Mouse (Mus musculus): ENCODE data around the gene Rinl.

Gene Rinl

DNA sequence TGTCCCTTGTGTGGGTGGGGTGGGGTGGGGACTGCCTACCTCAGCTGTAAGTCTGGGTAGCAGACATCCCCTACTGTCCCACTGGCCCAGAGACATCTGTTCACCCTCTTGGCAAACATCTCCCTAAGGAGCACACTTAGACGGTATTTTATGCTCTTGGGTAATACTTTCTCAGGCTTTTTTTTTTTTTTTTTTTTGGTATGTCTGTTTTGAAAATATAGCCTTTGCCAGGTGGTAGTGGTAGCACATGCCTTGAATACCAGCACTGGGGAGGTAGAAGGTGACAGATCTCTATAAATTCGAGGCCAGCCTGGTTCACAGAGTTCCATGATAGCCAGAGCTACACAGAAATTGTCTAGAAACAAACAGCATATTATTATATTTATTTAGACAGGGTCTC, 35.2 kb downstream of the Rinl start:
- 29% methylated on average over 2 of the region's 2 CpGs for WGBS

DNA sequence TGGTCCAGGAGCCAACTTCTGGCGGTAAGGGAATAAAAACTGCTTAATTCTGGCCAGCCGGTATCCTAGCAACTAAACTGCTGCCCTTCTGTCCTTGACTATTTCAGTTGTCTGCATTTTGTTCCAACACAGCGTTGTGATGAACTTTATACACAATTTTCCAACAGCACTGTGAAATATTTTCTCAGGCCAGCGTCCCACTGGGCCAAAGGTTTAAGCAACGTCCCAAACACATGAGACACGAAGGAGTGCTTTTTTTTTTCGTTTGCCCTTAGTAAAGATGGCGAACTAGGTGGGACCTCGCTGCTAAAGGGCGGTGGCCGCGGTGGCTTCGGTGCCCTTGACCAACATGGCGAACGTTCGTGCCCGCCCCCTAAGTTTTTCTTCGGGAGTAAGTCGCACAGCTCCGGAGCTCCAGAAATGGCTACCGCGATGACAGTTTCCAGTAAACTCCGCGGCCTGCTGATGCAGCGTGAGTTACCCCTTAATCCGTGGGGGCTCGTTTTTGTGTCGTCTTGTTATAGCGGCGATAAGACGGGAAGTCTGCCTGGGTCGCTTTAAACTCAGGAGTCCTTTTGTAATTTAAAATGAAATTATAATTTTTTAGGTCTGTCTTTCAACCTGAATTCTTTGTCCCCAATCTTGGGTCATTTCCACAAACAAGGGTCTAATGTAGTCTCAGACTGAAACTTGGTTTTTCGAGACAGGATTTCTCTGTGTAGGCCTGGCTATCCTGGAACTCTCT, 36.3 kb downstream of the Rinl start, which contains the start of gene Ech1:
Ech1 (plus strand) TSS at position 277 of the 745 bp plus-strand sequence.
- 2% methylated on average over 33 of the region's 33 CpGs for WGBS

DNA sequence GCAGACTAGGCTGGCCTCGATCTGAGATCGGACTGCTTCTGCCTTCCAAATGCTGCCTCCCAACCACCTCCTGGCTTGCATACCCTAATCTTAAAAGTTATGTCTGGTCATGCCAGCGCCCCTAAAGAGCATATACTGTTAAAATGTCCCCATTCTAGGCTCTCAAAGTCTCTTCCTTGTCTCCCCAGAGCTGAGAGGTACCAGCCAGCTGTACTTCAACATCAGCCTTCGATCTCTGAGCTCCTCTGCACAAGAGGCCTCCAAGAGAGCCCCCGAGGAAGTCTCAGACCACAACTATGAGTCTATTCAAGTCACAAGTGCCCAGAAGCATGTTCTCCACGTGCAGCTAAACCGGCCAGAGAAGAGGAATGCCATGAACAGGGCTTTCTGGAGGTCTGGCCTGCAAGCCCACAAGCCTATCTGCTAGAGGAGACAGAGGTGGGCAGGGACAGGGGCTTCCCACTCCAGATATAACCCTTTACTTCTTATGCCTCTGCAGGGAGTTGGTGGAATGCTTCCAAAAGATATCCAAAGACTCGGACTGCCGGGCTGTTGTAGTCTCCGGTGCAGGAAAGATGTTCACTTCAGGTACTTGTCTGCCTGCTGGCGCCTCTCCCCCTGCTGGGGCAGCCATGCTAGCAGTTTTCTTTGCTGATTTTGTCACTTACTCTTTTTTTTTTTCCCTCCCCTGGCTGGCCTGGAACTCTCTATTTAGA, 37.1 kb downstream of the Rinl start:
- WGBS, result 24% methylated on average over 11 of the region's 11 CpGs

GRCm38 (mm10) chr7:28826402-28826772, 37.6 kb downstream of the Rinl start:
- WGBS, result 91% methylated on average over 7 of the region's 7 CpGs

DNA sequence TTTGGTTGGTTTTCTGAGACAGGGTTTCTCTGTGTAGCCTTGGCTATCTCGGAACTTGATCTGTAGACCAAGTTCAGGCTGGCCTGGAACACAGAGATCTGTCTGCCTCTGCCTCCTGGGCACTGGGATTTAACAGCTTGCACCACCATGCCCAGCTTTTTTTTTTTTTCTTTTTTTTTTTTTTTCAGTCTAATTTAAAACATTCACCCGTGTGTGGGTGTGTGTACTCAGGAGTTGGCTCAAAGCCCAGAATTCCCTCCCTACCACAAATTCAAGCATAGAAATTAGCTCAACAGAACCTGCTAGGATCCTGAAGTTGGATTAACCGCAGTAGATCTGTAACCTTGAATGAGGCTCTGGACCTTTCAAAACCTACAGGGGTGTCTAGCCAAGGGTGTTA, 38.6 kb downstream of the Rinl start:
- WGBS, result 30% methylated on average over 3 of the region's 3 CpGs

GRCm38 (mm10) chr7:28829821-28830220, 41.1 kb downstream of the Rinl start:
- 81% methylated on average over 8 of the region's 8 CpGs for WGBS

GRCm38 (mm10) chr7:28830981-28831380, 42.2 kb downstream of the Rinl start:
- 87% methylated on average over 5 of the region's 5 CpGs for WGBS

DNA sequence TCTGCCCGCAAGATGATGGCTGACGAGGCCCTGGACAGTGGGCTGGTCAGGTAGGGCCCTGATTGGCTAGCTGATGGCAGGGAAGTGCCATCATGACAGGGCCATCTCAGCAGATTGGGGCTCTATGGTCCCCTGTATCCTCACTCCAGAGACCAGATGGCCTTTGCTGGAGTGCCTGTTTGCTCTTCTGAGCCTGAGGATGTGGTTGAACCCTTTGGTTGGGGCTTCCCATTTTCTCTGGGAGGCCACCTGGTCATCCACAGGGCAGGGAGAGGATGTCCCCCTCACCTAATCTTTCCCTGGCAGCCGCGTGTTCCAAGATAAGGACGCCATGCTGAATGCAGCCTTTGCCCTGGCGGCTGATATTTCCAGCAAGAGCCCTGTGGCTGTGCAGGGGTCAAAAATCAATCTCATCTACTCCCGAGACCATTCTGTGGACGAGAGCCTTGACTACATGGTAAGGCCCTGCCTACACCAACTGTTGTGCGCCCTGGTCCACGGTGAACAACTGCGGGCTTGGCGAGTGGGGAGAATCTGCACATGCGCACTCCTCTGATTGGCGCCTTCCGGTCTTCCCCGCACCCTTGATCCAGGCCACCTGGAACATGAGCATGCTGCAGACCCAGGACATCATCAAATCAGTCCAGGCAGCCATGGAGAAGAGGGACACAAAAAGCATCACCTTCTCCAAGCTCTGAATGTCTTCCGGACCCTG, 42.8 kb downstream of the Rinl start:
- 93% methylated on average over 17 of the region's 17 CpGs for WGBS

- WGBS, result 76% methylated on average over 6 of the region's 6 CpGs
Measured at GRCm38 (mm10) chr7:28832137-28832536, 43.4 kb downstream of the Rinl start.

DNA sequence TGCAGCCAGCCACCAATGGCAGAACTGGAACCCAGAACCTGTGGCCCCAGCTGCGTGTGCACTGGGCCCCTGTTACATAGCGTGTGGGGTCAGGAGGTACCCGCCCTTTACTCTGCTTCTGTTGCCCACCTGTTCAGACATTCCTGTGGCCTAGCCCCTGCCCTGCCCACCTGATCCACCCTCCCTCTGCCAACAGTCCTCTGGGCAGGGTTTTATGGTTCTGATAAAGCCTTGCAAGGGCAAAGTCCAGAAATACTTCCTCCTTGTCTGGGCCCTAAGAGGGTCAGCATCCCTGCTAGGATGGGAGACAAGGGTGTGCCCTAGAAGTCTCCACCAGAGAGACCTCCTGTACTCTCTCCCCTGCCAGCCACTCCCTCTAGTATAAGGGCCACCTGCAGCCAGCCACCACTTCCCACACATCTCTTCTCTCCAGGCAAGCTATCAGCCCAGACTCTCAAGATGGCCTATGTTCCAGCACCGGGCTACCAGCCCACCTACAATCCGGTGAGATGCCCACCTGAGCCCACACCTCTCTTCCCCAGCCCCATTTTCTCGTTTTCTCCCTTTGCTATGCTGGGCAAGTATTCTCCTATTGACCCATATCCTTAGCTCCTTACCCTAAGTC, 45.1 kb downstream of the Rinl start, which contains the start of gene Lgals4:
Lgals4 (plus strand) TSS at position 132 of the 625 bp plus-strand sequence.
- 77% methylated on average over 6 of the region's 6 CpGs for WGBS

DNA sequence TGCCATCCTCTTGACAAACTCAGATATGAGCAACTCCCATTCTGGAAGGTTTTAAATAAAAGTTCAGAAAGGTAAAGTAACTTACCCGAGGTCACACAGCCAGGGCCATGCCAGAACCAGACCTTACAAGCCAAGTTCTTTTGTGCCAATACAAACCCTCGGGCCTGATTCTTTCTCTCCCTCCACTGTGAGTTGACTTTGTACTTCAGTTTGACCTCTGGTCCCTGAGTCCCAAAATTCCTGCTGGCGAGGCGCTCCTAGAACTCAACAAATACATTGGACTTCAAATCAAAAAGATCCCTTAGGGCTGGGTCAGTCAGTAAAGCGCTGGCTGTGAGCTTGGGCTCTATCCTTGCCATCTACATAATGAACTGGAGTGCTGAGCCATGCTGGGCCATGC, 48.2 kb downstream of the Rinl start:
- WGBS, result 88% methylated on average over 5 of the region's 5 CpGs

GRCm38 (mm10) chr7:28838331-28838730, 49.6 kb downstream of the Rinl start:
- 79% methylated on average over 9 of the region's 9 CpGs for WGBS

DNA sequence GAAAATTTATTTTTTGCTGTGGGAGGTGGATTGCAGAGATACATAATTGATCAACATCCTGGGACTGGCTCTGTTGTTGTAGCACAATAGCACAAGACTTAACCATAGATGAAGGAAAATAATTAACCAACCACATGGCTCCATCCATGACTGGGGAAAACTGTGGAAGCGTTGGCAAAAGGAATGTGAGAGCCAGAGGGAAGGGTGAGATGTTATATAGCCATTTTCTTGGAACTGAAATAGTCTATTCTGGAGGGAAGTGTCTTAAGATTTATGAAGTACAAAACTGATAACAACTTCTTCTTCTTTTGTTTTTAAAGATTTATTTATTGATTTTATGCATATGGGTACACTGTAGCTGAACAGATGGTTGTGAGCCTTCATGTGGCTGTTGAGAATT, 58.5 kb downstream of the Rinl start:
- WGBS, result 70% methylated on average over 1 of the region's 1 CpGs
